Mouse (Mus musculus) thymus, postnatal 0 days (tissue): ENCODE measurements around the gene Alg5. TPM values are rescaled to one million over a fixed set of nuclear protein-coding genes. Genes with fewer than 3 reads are reported as not detected.

Experiments
- DNase-seq: peaks from one replicate; pipeline ENCODE4 v3.0.0-alpha.2; 2015; ENCODE audit warnings: low spot score
- polyA plus RNA-seq: library from polyadenylated mRNA; unstranded; fragments of >200 nt; fragmentation: Nextera tagmentation; extraction: Ambion mirVana; gene quantifications from 2 replicates; pipeline ENCODE4 v1.2.1, GENCODE M21; 2015

The Alg5 gene
- polyA plus RNA-seq, 1 experiment from 2014 or later, result 82.8 TPM

DNA sequence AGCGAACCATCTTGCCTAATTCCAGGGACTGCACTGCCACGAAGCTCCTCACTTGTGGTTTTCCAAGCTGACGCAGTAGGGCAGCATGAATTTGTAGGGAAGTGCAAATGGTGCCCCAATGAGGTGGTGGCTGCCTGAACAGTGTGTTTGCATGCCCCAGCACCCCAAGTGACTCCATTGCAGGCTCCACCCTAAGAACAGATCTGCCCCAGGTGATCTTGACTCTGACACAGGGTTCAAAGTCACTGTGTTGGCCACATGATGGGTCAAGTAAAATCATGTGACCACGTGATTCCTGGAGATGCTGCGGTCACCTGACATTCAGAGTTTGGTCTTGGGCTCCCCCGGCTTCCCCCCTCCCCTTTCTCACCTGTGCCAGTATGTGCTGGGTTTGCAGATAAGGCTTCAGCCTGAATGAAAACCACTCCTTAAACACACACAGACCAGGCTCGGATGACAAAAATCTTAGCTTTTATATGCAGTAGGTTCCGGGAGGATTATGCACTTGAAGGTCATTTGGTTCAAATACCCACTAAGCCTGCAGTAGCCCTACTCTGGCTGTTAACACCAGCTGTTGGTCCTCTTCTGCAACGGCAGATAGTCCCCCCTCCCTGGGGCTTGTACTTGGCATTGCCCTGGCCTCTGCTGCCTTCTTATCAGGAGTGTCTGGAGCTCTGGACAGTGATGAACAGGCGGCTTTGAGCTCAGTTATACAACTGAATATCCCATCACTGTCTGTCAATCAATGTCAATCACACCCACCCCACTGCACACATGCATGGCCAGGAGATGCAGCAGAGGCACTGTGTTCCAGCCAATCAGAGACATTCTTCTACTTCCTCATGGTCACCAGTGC is 56.7 kb downstream of the Alg5 start:
- DNase-seq, result no peak

DNA sequence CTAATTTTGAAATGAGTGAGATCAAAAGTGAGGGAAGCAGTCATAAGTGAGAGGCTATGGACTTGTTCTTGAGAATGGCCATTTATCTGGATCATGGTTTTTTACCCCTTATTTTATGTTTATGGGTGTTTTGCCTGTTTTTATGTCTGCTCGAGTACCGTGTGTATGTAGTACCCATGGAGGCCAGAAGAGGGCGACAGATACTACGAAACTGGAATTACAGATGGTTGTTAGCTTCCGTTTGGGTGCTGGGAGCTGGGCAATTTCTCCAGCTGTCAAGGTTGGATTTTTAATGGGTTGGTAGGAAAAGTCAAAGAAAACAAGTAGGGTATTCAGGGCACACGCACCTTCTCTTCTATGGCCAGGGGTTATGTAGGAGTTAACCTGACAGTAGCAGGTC is 58.4 kb downstream of the Alg5 start:
- DNase-seq, result peak; percentile 7

DNA sequence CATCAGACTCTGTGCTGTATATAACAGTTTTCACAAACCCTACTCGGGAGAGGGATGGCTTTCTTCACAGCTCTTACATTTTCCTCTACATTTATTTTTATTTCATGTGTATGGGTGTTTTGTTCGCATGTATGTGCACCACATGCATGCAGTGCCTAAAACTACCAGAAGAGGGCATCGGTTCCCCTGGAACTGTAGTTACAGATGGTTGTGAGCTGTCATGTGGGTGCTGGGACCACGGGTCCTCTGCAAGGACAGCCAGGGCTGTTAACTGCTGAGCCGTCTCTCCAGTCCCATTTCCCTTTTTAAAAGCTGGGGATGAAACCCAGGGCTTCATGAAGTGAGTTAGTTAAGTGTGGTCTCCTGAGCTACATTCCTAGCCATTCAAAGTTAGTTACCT is 60.0 kb downstream of the Alg5 start:
- no peak for DNase-seq

DNA sequence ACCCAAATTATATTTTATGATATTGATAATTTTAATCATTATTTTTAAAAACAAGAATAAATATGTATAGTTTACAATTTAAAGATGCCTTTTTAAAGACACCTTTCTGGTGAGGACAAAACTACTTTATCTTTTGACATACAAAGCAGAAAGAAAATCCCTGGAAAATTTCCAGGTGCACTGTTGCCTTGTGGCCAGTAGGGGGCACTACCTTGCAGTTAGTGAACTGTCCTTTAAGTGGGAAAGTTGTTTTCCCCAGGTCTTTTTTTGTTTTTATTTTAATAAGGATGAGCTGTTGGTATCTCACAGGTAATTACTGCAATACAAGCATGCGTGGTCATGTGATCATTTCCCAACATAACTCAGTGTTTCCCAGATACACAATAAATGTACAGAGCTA is 60.5 kb downstream of the Alg5 start:
- no peak for DNase-seq

GRCm38 (mm10) chr3:54797211-54797610 is 61.9 kb downstream of the Alg5 start:
- DNase-seq, result peak; percentile 31

Other genes starting within 250 kb of the Alg5 start
- gene Supt20, start 42.7 kb upstream of the Alg5 start, polyA plus RNA-seq, result 78.6 and 85.1 TPM in 2 replicates
- gene Gm21958, start 21.2 kb upstream of the Alg5 start, polyA plus RNA-seq, result 0.22 TPM in 1 of 2 replicates, not detected in the other
- 139 and 158 TPM in 2 replicates for gene Exosc8, start 146 bp upstream of the Alg5 start, polyA plus RNA-seq
- gene Smad9, start 20.0 kb downstream of the Alg5 start, polyA plus RNA-seq, result 0.26 TPM in 2 replicates
- 52.0 and 52.2 TPM in 2 replicates for gene Rfxap, start 72.3 kb downstream of the Alg5 start, polyA plus RNA-seq
- not detected in 2 replicates for gene Sertm1, start 180.3 kb downstream of the Alg5 start, polyA plus RNA-seq